Mouse (Mus musculus): Measurements from ENCODE around the gene Krt33a. TPM values are rescaled to one million over a fixed set of nuclear protein-coding genes. Genes with fewer than 3 reads are reported as not detected.

The Krt33a gene
- polyA plus RNA-seq, 1 experiment = not detected

- Histone ChIP-seq H3K36me3 (ENCODE audit: control insufficient read depth, insufficient read depth, low read length) (no peaks in the 10 kb centered on the region), H3K4me3 (ENCODE audit: low read depth, low read length) (no peak overlapping the region), H3K4me1 (ENCODE audit: control insufficient read depth, insufficient read depth, insufficient read length, low read length) (no peaks in the 10 kb centered on the region), H3K27ac (ENCODE audit: insufficient read depth, low read depth, low read length) (no peak overlapping the region), H3K27me3 (ENCODE audit: control insufficient read depth, insufficient read depth, low read length) (peaks cover 4% of the 10 kb centered on the region)
- TF ChIP-seq CTCF (IDR thresholded peaks at IDR 0.05; ENCODE audit: extremely low read depth, insufficient read length, insufficient replicate concordance, low read depth, low read length) = no peak
- TF ChIP-seq POLR2A (IDR thresholded peaks at IDR 0.05; ENCODE audit: low read depth, low read length) = no peak
- 88% methylated on average over 3 of the region's 3 CpGs for WGBS
Observed at GRCm38 (mm10) chr11:99988530-99988929, 27.5 kb downstream of the Krt33a start.

GRCm38 (mm10) chr11:99986180-99986647 is 29.8 kb downstream of the Krt33a start, which contains the start of gene Krtap16-1:
Gene Krtap16-1, minus strand, starts transcription at chr11:99986597.
- TF ChIP-seq CTCF (IDR thresholded peaks at IDR 0.05; ENCODE audit: extremely low read depth, insufficient read length, insufficient replicate concordance, low read depth, low read length) (no peak), POLR2A (IDR thresholded peaks at IDR 0.05; ENCODE audit: low read depth, low read length) (no peak)
- H3K27me3 ChIP-seq (ENCODE audit: control insufficient read depth, insufficient read depth, low read length) = no peaks in the 10 kb centered on the region
- H3K27ac ChIP-seq (ENCODE audit: insufficient read depth, low read depth, low read length) = no peak within 1 kb of the TSS
- 66% methylated on average over 8 of the region's 8 CpGs for WGBS
- no peaks in the 10 kb centered on the region for H3K36me3 ChIP-seq (ENCODE audit: control insufficient read depth, insufficient read depth, low read length)
- no peak within 1 kb of the TSS for H3K4me3 ChIP-seq (ENCODE audit: low read depth, low read length)
- H3K4me1 ChIP-seq (ENCODE audit: control insufficient read depth, insufficient read depth, insufficient read length, low read length) = no peaks in the 10 kb centered on the region

DNA sequence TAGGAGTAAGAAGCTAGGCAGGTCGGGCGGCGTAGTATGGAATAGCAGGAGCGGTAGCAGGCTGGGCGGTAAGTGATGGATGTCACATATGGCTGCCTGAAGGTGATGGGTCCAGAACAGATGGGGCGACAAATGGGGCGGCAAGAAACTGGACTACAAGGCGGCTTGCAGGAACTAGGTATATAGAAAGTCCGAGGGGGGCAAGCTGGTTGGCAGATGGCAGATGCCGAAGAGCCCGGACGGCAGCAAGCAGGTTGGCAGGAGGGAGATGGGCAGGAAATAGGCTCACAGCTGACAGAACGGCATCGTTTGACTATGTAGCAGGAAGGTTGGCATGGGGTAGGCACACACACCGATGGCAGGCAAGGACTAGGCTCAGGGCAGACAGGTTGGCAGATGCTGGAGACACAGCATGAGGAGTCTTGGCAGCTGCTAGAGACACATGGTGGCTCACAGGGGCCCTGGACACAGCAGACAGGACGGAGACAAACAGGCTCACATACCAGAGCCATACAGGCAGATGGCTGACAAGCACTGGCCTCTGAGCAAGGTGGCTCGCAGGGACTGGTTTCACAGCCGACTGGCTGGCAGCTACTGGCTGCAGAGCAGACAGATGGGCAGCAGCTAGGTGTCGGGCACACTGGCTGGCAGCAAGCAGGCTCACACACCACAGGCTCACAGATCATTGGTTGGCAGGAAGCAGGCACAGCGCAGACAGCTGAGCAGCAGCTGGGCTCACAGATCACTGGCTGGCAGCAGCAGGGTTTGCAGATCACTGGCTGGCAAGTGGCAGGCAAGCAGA is 30.5 kb downstream of the Krt33a start:
- H3K27me3 ChIP-seq (ENCODE audit: control insufficient read depth, insufficient read depth, low read length) = no peaks in the 10 kb centered on the region
- TF ChIP-seq CTCF (IDR thresholded peaks at IDR 0.05; ENCODE audit: extremely low read depth, insufficient read length, insufficient replicate concordance, low read depth, low read length) (no peak), POLR2A (IDR thresholded peaks at IDR 0.05; ENCODE audit: low read depth, low read length) (no peak)
- H3K4me3 ChIP-seq (ENCODE audit: low read depth, low read length) = no peak overlapping the region
- 73% methylated on average over 20 of the region's 20 CpGs for WGBS
- H3K4me1 ChIP-seq (ENCODE audit: control insufficient read depth, insufficient read depth, insufficient read length, low read length) = no peaks in the 10 kb centered on the region
- H3K27ac ChIP-seq (ENCODE audit: insufficient read depth, low read depth, low read length) = no peak overlapping the region
- H3K36me3 ChIP-seq (ENCODE audit: control insufficient read depth, insufficient read depth, low read length) = no peaks in the 10 kb centered on the region

- H3K36me3 ChIP-seq (ENCODE audit: control insufficient read depth, insufficient read depth, low read length) = no peaks in the 10 kb centered on the region
- no peaks in the 10 kb centered on the region for H3K27me3 ChIP-seq (ENCODE audit: control insufficient read depth, insufficient read depth, low read length)
- no peaks in the 10 kb centered on the region for H3K4me1 ChIP-seq (ENCODE audit: control insufficient read depth, insufficient read depth, insufficient read length, low read length)
- no peak for TF ChIP-seq POLR2A (IDR thresholded peaks at IDR 0.05; ENCODE audit: low read depth, low read length)
- TF ChIP-seq CTCF (IDR thresholded peaks at IDR 0.05; ENCODE audit: extremely low read depth, insufficient read length, insufficient replicate concordance, low read depth, low read length) = no peak
- H3K4me3 ChIP-seq (ENCODE audit: low read depth, low read length) = no peak overlapping the region
- no peak overlapping the region for H3K27ac ChIP-seq (ENCODE audit: insufficient read depth, low read depth, low read length)
- WGBS = 75% methylated on average over 1 of the region's 1 CpGs
Observed at GRCm38 (mm10) chr11:99983442-99983841, 32.6 kb downstream of the Krt33a start.

GRCm38 (mm10) chr11:99982731-99983130 is 33.3 kb downstream of the Krt33a start:
- H3K27me3 ChIP-seq (ENCODE audit: control insufficient read depth, insufficient read depth, low read length) = no peaks in the 10 kb centered on the region
- TF ChIP-seq CTCF (IDR thresholded peaks at IDR 0.05; ENCODE audit: extremely low read depth, insufficient read length, insufficient replicate concordance, low read depth, low read length) (no peak), POLR2A (IDR thresholded peaks at IDR 0.05; ENCODE audit: low read depth, low read length) (no peak)
- H3K4me1 ChIP-seq (ENCODE audit: control insufficient read depth, insufficient read depth, insufficient read length, low read length) = no peaks in the 10 kb centered on the region
- no peaks in the 10 kb centered on the region for H3K36me3 ChIP-seq (ENCODE audit: control insufficient read depth, insufficient read depth, low read length)
- 75% methylated on average over 9 of the region's 9 CpGs for WGBS
- no peak overlapping the region for H3K4me3 ChIP-seq (ENCODE audit: low read depth, low read length)
- no peak overlapping the region for H3K27ac ChIP-seq (ENCODE audit: insufficient read depth, low read depth, low read length)

GRCm38 (mm10) chr11:99978953-99979352 is 37.1 kb downstream of the Krt33a start, which contains the start of gene Krtap29-1:
Gene Krtap29-1, minus strand, starts transcription at chr11:99979053.
- 70% methylated on average over 5 of the region's 5 CpGs for WGBS
- Histone ChIP-seq H3K4me1 (ENCODE audit: control insufficient read depth, insufficient read depth, insufficient read length, low read length) (no peaks in the 10 kb centered on the region), H3K27ac (ENCODE audit: insufficient read depth, low read depth, low read length) (no peak within 1 kb of the TSS), H3K27me3 (ENCODE audit: control insufficient read depth, insufficient read depth, low read length) (no peaks in the 10 kb centered on the region), H3K36me3 (ENCODE audit: control insufficient read depth, insufficient read depth, low read length) (no peaks in the 10 kb centered on the region), H3K4me3 (ENCODE audit: low read depth, low read length) (no peak within 1 kb of the TSS)
- TF ChIP-seq CTCF (IDR thresholded peaks at IDR 0.05; ENCODE audit: extremely low read depth, insufficient read length, insufficient replicate concordance, low read depth, low read length) = no peak
- TF ChIP-seq POLR2A (IDR thresholded peaks at IDR 0.05; ENCODE audit: low read depth, low read length) = no peak

DNA sequence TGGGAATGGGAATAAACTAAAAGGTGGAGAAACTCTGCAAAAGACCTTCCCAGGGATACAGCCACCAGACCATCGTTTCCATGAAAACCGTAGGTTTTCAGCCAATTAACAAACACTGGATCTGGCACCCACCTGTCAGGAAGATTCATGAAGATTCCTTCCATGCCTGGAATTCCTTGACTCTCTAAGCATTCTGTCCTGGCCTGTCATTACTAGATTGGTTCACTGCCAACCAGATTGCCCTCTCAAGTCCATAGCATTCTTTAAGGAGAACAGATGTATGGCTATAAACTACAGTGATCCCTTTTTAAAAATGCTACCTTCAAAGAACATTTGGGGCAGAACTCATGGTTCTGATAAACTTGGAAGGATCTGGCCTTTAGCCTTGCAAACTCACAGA is 50.1 kb downstream of the Krt33a start:
- Histone ChIP-seq H3K36me3 (ENCODE audit: control insufficient read depth, insufficient read depth, low read length) (no peaks in the 10 kb centered on the region), H3K27me3 (ENCODE audit: control insufficient read depth, insufficient read depth, low read length) (no peaks in the 10 kb centered on the region), H3K4me1 (ENCODE audit: control insufficient read depth, insufficient read depth, insufficient read length, low read length) (no peaks in the 10 kb centered on the region), H3K27ac (ENCODE audit: insufficient read depth, low read depth, low read length) (no peak overlapping the region), H3K4me3 (ENCODE audit: low read depth, low read length) (no peak overlapping the region)
- TF ChIP-seq CTCF (IDR thresholded peaks at IDR 0.05; ENCODE audit: extremely low read depth, insufficient read length, insufficient replicate concordance, low read depth, low read length) (no peak), POLR2A (IDR thresholded peaks at IDR 0.05; ENCODE audit: low read depth, low read length) (no peak)
- WGBS = 10% methylated on average over 2 of the region's 2 CpGs
